Mouse (Mus musculus): Measurements from ENCODE around the gene Nos1ap.

- TF ChIP-seq EP300 (optimal IDR thresholded peaks at IDR 0.05) (no peak), CTCF (IDR thresholded peaks at IDR 0.05; ENCODE audit: low read depth) (no peak)
Observed at GRCm38 (mm10) chr1:170562431-170562830, 27.2 kb downstream of the Nos1ap start.
